Mouse (Mus musculus) urinary bladder, postnatal 0 days (tissue): Measurements from ENCODE around the gene Acot13. TPM values are rescaled to one million over a fixed set of nuclear protein-coding genes. Genes with fewer than 3 reads are reported as not detected.

Source experiments
- polyA plus RNA-seq: library from polyadenylated mRNA; unstranded; fragments of >200 nt; fragmentation: Nextera tagmentation; extraction: Ambion mirVana; gene quantifications from 2 replicates; pipeline ENCODE4 v1.2.1, GENCODE M21; 2015

Acot13 gene
- 62.6 and 71.7 TPM in 2 replicates for polyA plus RNA-seq

GRCm38 (mm10) chr13:24831353-24832130, at the start of gene Acot13, which contains the start of gene Tdp2:
Gene Acot13 (minus strand): TSS chr13:24831540.
Gene Tdp2 (plus strand): TSS chr13:24831679.

GRCm38 (mm10) chr13:24844983-24845955, 13.9 kb upstream of the Acot13 start, which contains the start of gene D130043K22Rik:
Gene D130043K22Rik (plus strand): TSS chr13:24845135.

GRCm38 (mm10) chr13:24801308-24801921, 29.9 kb downstream of the Acot13 start, which contains the start of gene BC005537:
Gene BC005537 (plus strand): TSS chr13:24801657.

Other genes with a start within 250 kb of the Acot13 start
- 1.3 and 1.6 TPM in 2 replicates for gene Ripor2, start 249.4 kb downstream of the Acot13 start, polyA plus RNA-seq
- gene Armh2, start 90.3 kb downstream of the Acot13 start, polyA plus RNA-seq: 0.20 TPM in 1 of 2 replicates, not detected in the other
- gene Gmnn, start 69.6 kb downstream of the Acot13 start, polyA plus RNA-seq: 30.7 and 43.8 TPM in 2 replicates
- gene BC005537, start 29.9 kb downstream of the Acot13 start, polyA plus RNA-seq: 12.5 and 13.4 TPM in 2 replicates
- 19.6 and 20.8 TPM in 2 replicates for gene Tdp2, start 139 bp upstream of the Acot13 start, polyA plus RNA-seq
- gene D130043K22Rik, start 13.6 kb upstream of the Acot13 start, polyA plus RNA-seq: 0.04 TPM in 1 of 2 replicates, not detected in the other
- 2.5 and 2.6 TPM in 2 replicates for gene Aldh5a1, start 106.1 kb upstream of the Acot13 start, polyA plus RNA-seq
- 1.5 and 1.6 TPM in 2 replicates for gene Gpld1, start 111.6 kb upstream of the Acot13 start, polyA plus RNA-seq
- 11.9 and 17.8 TPM in 2 replicates for gene Mrs2, start 188.8 kb upstream of the Acot13 start, polyA plus RNA-seq
- gene Dcdc2a, start 224.5 kb upstream of the Acot13 start, polyA plus RNA-seq: 0.19 and 0.41 TPM in 2 replicates